In the genomic region with DNA sequence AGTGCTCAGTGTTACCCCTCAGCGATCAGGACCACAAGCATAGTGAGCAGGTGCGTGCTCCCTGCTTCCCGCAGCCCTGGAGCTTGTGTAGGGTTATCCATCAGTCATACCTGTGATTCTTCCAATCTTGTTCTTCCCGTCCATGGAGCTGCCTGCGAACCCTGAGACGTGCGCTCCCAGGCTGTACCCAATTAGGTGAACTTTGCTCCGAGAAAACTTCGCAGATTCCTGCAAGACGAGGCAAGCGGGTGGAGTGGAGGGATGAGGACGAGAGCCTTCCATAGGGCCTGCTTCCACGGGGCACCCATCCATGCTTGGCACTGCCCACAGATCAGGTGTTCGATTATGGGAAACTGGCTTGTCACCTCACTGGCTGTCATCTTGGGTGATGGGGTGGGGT, we compare ENCODE assay signal across 19 mouse cellular contexts.
"Had no signal": no experiment of that assay in that cellular context is flagged by ENCODE, and none has a peak within 500 bp of the region (broad histone marks: within the 10 kb centered on the region; RNA-seq: fewer than 3 reads in every experiment).

No protein-coding gene starts in this region.

- H3K4me2 ChIP-seq: lung, embryonic 14.5 days; midbrain, embryonic 12.5 days; neural tube, embryonic 12.5 days; neural tube, embryonic 15.5 days had no signal

- ATAC-seq: midbrain, embryonic 16.5 days had no signal

- DNase-seq: lung, adult 18-20 months; lung, embryonic 14.5 days; lung, postnatal 10 days; lung, postnatal 4 days; midbrain, embryonic 14.5 days; retina, postnatal 1 day; right cerebral cortex, adult 18-20 months; right cerebral cortex, postnatal 25 days; right cerebral cortex, postnatal 4 days; spleen, adult 18-20 months; thymus, adult 18-20 months; thymus, postnatal 14 days; thymus, postnatal 36 days had no signal

- H3K9ac ChIP-seq: lung, embryonic 14.5 days; midbrain, embryonic 12.5 days; neural tube, embryonic 12.5 days; neural tube, embryonic 15.5 days had no signal

- H3K4me3 ChIP-seq: midbrain, embryonic 10.5 days; midbrain, embryonic 12.5 days; myocyte; neural tube, embryonic 12.5 days; neural tube, embryonic 15.5 days had no signal

- H3K27me3 ChIP-seq: midbrain, embryonic 12.5 days; neural tube, embryonic 12.5 days; neural tube, embryonic 15.5 days had no signal

- H3K36me3 ChIP-seq: midbrain, embryonic 10.5 days; midbrain, embryonic 12.5 days; neural tube, embryonic 12.5 days; neural tube, embryonic 15.5 days had no signal

- H3K27ac ChIP-seq: midbrain, embryonic 10.5 days; midbrain, embryonic 12.5 days; neural tube, embryonic 12.5 days; neural tube, embryonic 15.5 days had no signal

- H3K9me3 ChIP-seq: midbrain, embryonic 10.5 days; midbrain, embryonic 12.5 days; neural tube, embryonic 12.5 days; neural tube, embryonic 15.5 days had no signal
